Mouse (Mus musculus) lung, embryonic 15.5 days (tissue): Measurements from ENCODE around the gene Pfdn2. TPM values are rescaled to one million over a fixed set of nuclear protein-coding genes. Genes with fewer than 3 reads are reported as not detected.
A peak's percentile ranks its signal among the peaks of the same experiment; 100 is the strongest.

Experiments used
- ATAC-seq: fragments of 200-750 bp; cut with Nextera tagmentation; 2 replicates; pipeline ENCODE4 v1.8.0; 2017; ENCODE audit warnings: moderate number of reproducible peaks, borderline replicate concordance; ENCODE audit not compliant: low FRiP score, low TSS enrichment; ENCODE audit errors: extremely low read depth
- H3K27ac ChIP-seq: fragments of 300-500 bp; sonication (generic); 2 replicates; pipeline ENCODE4 v1.5.1; 2015; ENCODE audit warnings: moderate library complexity, mild to moderate bottlenecking, inconsistent platforms
- H3K27me3 ChIP-seq: fragments of 300-500 bp; sonication (generic); 2 replicates; pipeline ENCODE4 v1.6.1; 2015; ENCODE audit warnings: inconsistent platforms
- H3K36me3 ChIP-seq: fragments of 300-500 bp; sonication (generic); 2 replicates; pipeline ENCODE4 v1.6.1; 2015; ENCODE audit warnings: inconsistent platforms
- H3K4me1 ChIP-seq: fragments of 300-500 bp; sonication (generic); 2 replicates; pipeline ENCODE4 v1.6.1; 2015; ENCODE audit warnings: inconsistent platforms
- H3K4me2 ChIP-seq: fragments of 300-500 bp; sonication (generic); 2 replicates; pipeline ENCODE4 v1.6.1; 2015; ENCODE audit warnings: inconsistent platforms, mild to moderate bottlenecking, moderate library complexity
- H3K4me3 ChIP-seq: fragments of 300-500 bp; sonication (generic); 2 replicates; pipeline ENCODE4 v1.5.1; 2015; ENCODE audit warnings: mild to moderate bottlenecking, inconsistent platforms
- H3K9ac ChIP-seq: fragments of 300-500 bp; sonication (generic); 2 replicates; pipeline ENCODE4 v1.6.1; 2015; ENCODE audit warnings: inconsistent platforms
- H3K9me3 ChIP-seq: fragments of 300-500 bp; sonication (generic); 2 replicates; pipeline ENCODE4 v1.6.1; 2016; ENCODE audit warnings: inconsistent platforms
- WGBS: fragments of 180-500 bp; shearing (Covaris S2); methylation state at CpG from one replicate; pipeline ENCODE4 v1.1.7; 2015; 5-methylcytosine and 5-hydroxymethylcytosine counted together
- polyA plus RNA-seq: library from polyadenylated mRNA; unstranded; fragments of >200 nt; fragmentation: Nextera tagmentation; extraction: Ambion mirVana; gene quantifications from 2 replicates; pipeline ENCODE4 v1.2.1, GENCODE M21; 2015

Gene Pfdn2
- polyA plus RNA-seq, 1 experiment from 2014 or later: 83.8 TPM

GRCm38 (mm10) chr1:171329433-171330215, 15.8 kb upstream of the Pfdn2 start:
- Histone ChIP-seq H3K27ac (peak overlapping the region; percentile 99), H3K4me1 (peaks cover 35% of the 10 kb centered on the region), H3K4me2 (peak overlapping the region; percentile 76), H3K4me3 (peak overlapping the region; percentile 93), H3K9me3 (no peaks in the 10 kb centered on the region), H3K9ac (peak overlapping the region; percentile 91), H3K27me3 (no peaks in the 10 kb centered on the region), H3K36me3 (peaks cover 6% of the 10 kb centered on the region; the same call in 1 of the 2 replicates)
- peak; percentile 93 for ATAC-seq
- 0% methylated on average over 46 of the region's 61 CpGs for WGBS

- under 1% methylated on average over 4 of the region's 4 CpGs for WGBS
- no peak for ATAC-seq
- peak overlapping the region; percentile 91 for H3K9ac ChIP-seq
Observed at GRCm38 (mm10) chr1:171330216-171330560, 15.3 kb upstream of the Pfdn2 start.

GRCm38 (mm10) chr1:171342262-171343207, 2.9 kb upstream of the Pfdn2 start:
- Histone ChIP-seq H3K4me3 (no peak overlapping the region), H3K9me3 (0 out of 2 replicates have a peak, but pooled peaks cover 4% of the 10 kb centered on the region), H3K4me2 (no peak overlapping the region), H3K36me3 (peaks cover 58% of the 10 kb centered on the region), H3K27me3 (no peaks in the 10 kb centered on the region), H3K4me1 (peaks cover 22% of the 10 kb centered on the region; the same call in 1 of the 2 replicates), H3K9ac (no peak overlapping the region), H3K27ac (no peak overlapping the region)
- no peak for ATAC-seq
- 85% methylated on average over 16 of the region's 16 CpGs for WGBS

More at GRCm38 (mm10) chr1:171330216-171330560, 15.3 kb upstream of the Pfdn2 start:
- peak overlapping the region; percentile 99 for H3K27ac ChIP-seq
- H3K4me3 ChIP-seq: peak overlapping the region; percentile 93
- peaks cover 35% of the 10 kb centered on the region for H3K4me1 ChIP-seq
- peak overlapping the region; percentile 76 for H3K4me2 ChIP-seq
- H3K9me3 ChIP-seq: no peaks in the 10 kb centered on the region
- peaks cover 6% of the 10 kb centered on the region; the same call in 1 of the 2 replicates for H3K36me3 ChIP-seq
- no peaks in the 10 kb centered on the region for H3K27me3 ChIP-seq

GRCm38 (mm10) chr1:171343922-171344677, 1.4 kb upstream of the Pfdn2 start:
- H3K4me2 ChIP-seq: peak overlapping the region; percentile 73
- no peaks in the 10 kb centered on the region for H3K27me3 ChIP-seq
- H3K9ac ChIP-seq: no peak overlapping the region
- H3K4me3 ChIP-seq: peak overlapping the region; percentile 95
- no peak overlapping the region for H3K27ac ChIP-seq
- 0 out of 2 replicates have a peak, but pooled peaks cover 4% of the 10 kb centered on the region for H3K9me3 ChIP-seq
- ATAC-seq: no peak
- 75% methylated on average over 9 of the region's 9 CpGs for WGBS
- H3K36me3 ChIP-seq: peaks cover 44% of the 10 kb centered on the region
- H3K4me1 ChIP-seq: peaks cover 24% of the 10 kb centered on the region; the same call in 1 of the 2 replicates

- WGBS: 67% methylated on average over 9 of the region's 9 CpGs
- Histone ChIP-seq H3K4me1 (peaks cover 24% of the 10 kb centered on the region; the same call in 1 of the 2 replicates), H3K4me3 (peak overlapping the region; percentile 95), H3K9ac (peak overlapping the region; percentile 84; the same call in 1 of the 2 replicates), H3K27me3 (no peaks in the 10 kb centered on the region), H3K27ac (peak overlapping the region; percentile 70; the same call in 1 of the 2 replicates), H3K4me2 (peak overlapping the region; percentile 73), H3K36me3 (peaks cover 38% of the 10 kb centered on the region), H3K9me3 (0 out of 2 replicates have a peak, but pooled peaks cover 4% of the 10 kb centered on the region)
- ATAC-seq: no peak
Observed at GRCm38 (mm10) chr1:171344715-171345114, 755 bp upstream of the Pfdn2 start.

GRCm38 (mm10) chr1:171346095-171346450, 603 bp downstream of the Pfdn2 start:
- Histone ChIP-seq H3K27ac (peak overlapping the region; percentile 70), H3K9me3 (0 out of 2 replicates have a peak, but pooled peaks cover 4% of the 10 kb centered on the region), H3K36me3 (peaks cover 24% of the 10 kb centered on the region), H3K9ac (peak overlapping the region; percentile 84), H3K4me1 (peaks cover 24% of the 10 kb centered on the region; the same call in 1 of the 2 replicates), H3K4me2 (peak overlapping the region; percentile 73), H3K27me3 (no peaks in the 10 kb centered on the region), H3K4me3 (peak overlapping the region; percentile 95)
- WGBS: 1% methylated on average over 14 of the region's 14 CpGs
- ATAC-seq: 0 out of 2 replicates have a peak, but pooled peaks have one; percentile 9

- peaks cover 35% of the 10 kb centered on the region for H3K4me1 ChIP-seq
- no peak overlapping the region for H3K4me3 ChIP-seq
- 91% methylated on average over 3 of the region's 3 CpGs for WGBS
- H3K36me3 ChIP-seq: no peaks in the 10 kb centered on the region
- H3K9me3 ChIP-seq: 0 out of 2 replicates have a peak, but pooled peaks cover 4% of the 10 kb centered on the region
- H3K27ac ChIP-seq: no peak overlapping the region
- H3K9ac ChIP-seq: no peak overlapping the region
- H3K4me2 ChIP-seq: no peak overlapping the region
- no peaks in the 10 kb centered on the region for H3K27me3 ChIP-seq
- no peak for ATAC-seq
Observed at GRCm38 (mm10) chr1:171348665-171349064, 3.2 kb downstream of the Pfdn2 start.

GRCm38 (mm10) chr1:171349210-171349609, 3.7 kb downstream of the Pfdn2 start:
- Histone ChIP-seq H3K27me3 (no peaks in the 10 kb centered on the region), H3K36me3 (no peaks in the 10 kb centered on the region), H3K4me1 (peaks cover 31% of the 10 kb centered on the region), H3K4me2 (no peak overlapping the region), H3K9ac (no peak overlapping the region), H3K4me3 (no peak overlapping the region), H3K27ac (no peak overlapping the region), H3K9me3 (0 out of 2 replicates have a peak, but pooled peaks cover 4% of the 10 kb centered on the region)
- no peak for ATAC-seq
- 80% methylated on average over 2 of the region's 2 CpGs for WGBS

- no peak overlapping the region for H3K4me2 ChIP-seq
- H3K36me3 ChIP-seq: peaks cover 30% of the 10 kb centered on the region
- 72% methylated on average over 5 of the region's 5 CpGs for WGBS
- peaks cover 19% of the 10 kb centered on the region for H3K4me1 ChIP-seq
- H3K27ac ChIP-seq: no peak overlapping the region
- no peaks in the 10 kb centered on the region for H3K27me3 ChIP-seq
- no peak for ATAC-seq
- no peak overlapping the region for H3K4me3 ChIP-seq
- no peaks in the 10 kb centered on the region; the same call in 1 of the 2 replicates for H3K9me3 ChIP-seq
- no peak overlapping the region for H3K9ac ChIP-seq
Observed at GRCm38 (mm10) chr1:171355812-171356340, 10.4 kb downstream of the Pfdn2 start.

GRCm38 (mm10) chr1:171356814-171357213, 11.3 kb downstream of the Pfdn2 start:
- no peak overlapping the region for H3K27ac ChIP-seq
- H3K9me3 ChIP-seq: no peaks in the 10 kb centered on the region; the same call in 1 of the 2 replicates
- peaks cover 25% of the 10 kb centered on the region for H3K4me1 ChIP-seq
- no peak overlapping the region for H3K4me2 ChIP-seq
- no peaks in the 10 kb centered on the region for H3K27me3 ChIP-seq
- ATAC-seq: no peak
- H3K4me3 ChIP-seq: no peak overlapping the region
- 77% methylated on average over 2 of the region's 2 CpGs for WGBS
- peaks cover 30% of the 10 kb centered on the region for H3K36me3 ChIP-seq
- H3K9ac ChIP-seq: no peak overlapping the region

- no peak overlapping the region for H3K4me3 ChIP-seq
- no peak overlapping the region for H3K27ac ChIP-seq
- peaks cover 30% of the 10 kb centered on the region for H3K36me3 ChIP-seq
- no peak for ATAC-seq
- H3K9me3 ChIP-seq: no peaks in the 10 kb centered on the region; the same call in 1 of the 2 replicates
- H3K9ac ChIP-seq: no peak overlapping the region
- 63% methylated on average over 4 of the region's 4 CpGs for WGBS
- peaks cover 16% of the 10 kb centered on the region for H3K4me1 ChIP-seq
- no peak overlapping the region for H3K4me2 ChIP-seq
- no peaks in the 10 kb centered on the region for H3K27me3 ChIP-seq
Observed at GRCm38 (mm10) chr1:171358421-171358820, 13.0 kb downstream of the Pfdn2 start.
